Mouse (Mus musculus): ENCODE measurements at regions not wholly inside any gene's neighbourhood (a gene's known extent, or its start where the extent isn't known, plus 50 kb on each side); places are given as distances from the start of the nearest gene placed in this dataset.

GRCm38 (mm10) chr11:21024111-21024510, 67.0 kb upstream of the Peli1 start:
- no peak for TF ChIP-seq CTCF (IDR thresholded peaks at IDR 0.05; ENCODE audit: low read depth)
- no peak for TF ChIP-seq EP300 (optimal IDR thresholded peaks at IDR 0.05)
